Mouse (Mus musculus) liver, postnatal 0 days (tissue): ENCODE data around the gene Nr0b2. TPM values are rescaled to one million over a fixed set of nuclear protein-coding genes. Genes with fewer than 3 reads are reported as not detected.
"Not testable (repeated sequence)": the region's sequence is repeated elsewhere in the genome, so short reads cannot be mapped to it uniquely, and the experiment has no call there.

Experiments
- ATAC-seq: fragments of 200-750 bp; cut with Nextera tagmentation; 2 replicates; pipeline ENCODE4 v1.8.0; 2017; ENCODE audit warnings: mild to moderate bottlenecking, moderate library complexity
- DNase-seq: peaks from one replicate; pipeline ENCODE4 v3.0.0-alpha.2; 2016
- H3K27ac ChIP-seq: fragments of 300-500 bp; sonication (generic); 2 replicates; pipeline ENCODE4 v1.5.1; 2014; ENCODE audit warnings: antibody characterized with exemption, moderate library complexity, mild to moderate bottlenecking, low read depth
- H3K27me3 ChIP-seq: fragments of 300-500 bp; sonication (generic); 2 replicates; pipeline ENCODE4 v1.6.1; 2014; ENCODE audit warnings: low read length, control low read depth, mixed read lengths; ENCODE audit not compliant: insufficient read depth
- H3K36me3 ChIP-seq: fragments of 300-500 bp; sonication (generic); replicated peaks from 2 replicates; pipeline ENCODE4 v1.6.1; 2014; ENCODE audit warnings: mild to moderate bottlenecking, control low read depth, low read length, moderate library complexity, mixed read lengths; ENCODE audit not compliant: insufficient read depth
- H3K4me1 ChIP-seq: fragments of 300-500 bp; sonication (generic); 2 replicates; pipeline ENCODE4 v1.6.1; 2014; ENCODE audit warnings: antibody characterized with exemption, mild to moderate bottlenecking, control low read depth; ENCODE audit not compliant: insufficient read depth
- H3K4me2 ChIP-seq: fragments of 300-500 bp; sonication (generic); 2 replicates; pipeline ENCODE4 v1.6.1; 2014; ENCODE audit warnings: low read depth, mild to moderate bottlenecking, low read length, moderate library complexity, mixed read lengths
- H3K4me3 ChIP-seq: fragments of 300-500 bp; sonication (generic); 2 replicates; pipeline ENCODE4 v1.5.1; 2014; ENCODE audit warnings: low read depth, low read length
- H3K9ac ChIP-seq: fragments of 300-500 bp; sonication (generic); replicated peaks from 2 replicates; pipeline ENCODE4 v1.6.1; 2014; ENCODE audit warnings: mild to moderate bottlenecking, moderate library complexity
- H3K9me3 ChIP-seq: fragments of 300-500 bp; sonication (generic); 2 replicates; pipeline ENCODE4 v1.6.1; 2016; ENCODE audit warnings: mild to moderate bottlenecking, control low read depth, low read length, mixed read lengths
- CTCF ChIP-seq: sonication (generic); IDR thresholded peaks from 2 replicates; pipeline ENCODE4 v1.5.1; 2016; ENCODE audit warnings: antibody characterized with exemption, low read depth
- EP300 ChIP-seq: IDR thresholded peaks from 2 replicates; pipeline ENCODE4 v1.6.1; 2016; ENCODE audit warnings: antibody characterized with exemption, low read depth, mild to moderate bottlenecking
- WGBS: fragments of 180-500 bp; shearing (Covaris S2); extraction: QIAGEN DNeasy Blood & Tissue Kit; methylation state at CpG from one replicate; pipeline ENCODE4 v1.1.7; 2014; ENCODE audit not compliant: insufficient replicate concordance; 5-methylcytosine and 5-hydroxymethylcytosine counted together
- polyA plus RNA-seq: library from polyadenylated mRNA; unstranded; fragments of >200 nt; fragmentation: Nextera tagmentation; extraction: Ambion mirVana; gene quantifications from 2 replicates; pipeline ENCODE4 v1.2.1, GENCODE M21; 2015

Gene Nr0b2
- 32.7 and 44.1 TPM in 2 replicates for polyA plus RNA-seq

DNA sequence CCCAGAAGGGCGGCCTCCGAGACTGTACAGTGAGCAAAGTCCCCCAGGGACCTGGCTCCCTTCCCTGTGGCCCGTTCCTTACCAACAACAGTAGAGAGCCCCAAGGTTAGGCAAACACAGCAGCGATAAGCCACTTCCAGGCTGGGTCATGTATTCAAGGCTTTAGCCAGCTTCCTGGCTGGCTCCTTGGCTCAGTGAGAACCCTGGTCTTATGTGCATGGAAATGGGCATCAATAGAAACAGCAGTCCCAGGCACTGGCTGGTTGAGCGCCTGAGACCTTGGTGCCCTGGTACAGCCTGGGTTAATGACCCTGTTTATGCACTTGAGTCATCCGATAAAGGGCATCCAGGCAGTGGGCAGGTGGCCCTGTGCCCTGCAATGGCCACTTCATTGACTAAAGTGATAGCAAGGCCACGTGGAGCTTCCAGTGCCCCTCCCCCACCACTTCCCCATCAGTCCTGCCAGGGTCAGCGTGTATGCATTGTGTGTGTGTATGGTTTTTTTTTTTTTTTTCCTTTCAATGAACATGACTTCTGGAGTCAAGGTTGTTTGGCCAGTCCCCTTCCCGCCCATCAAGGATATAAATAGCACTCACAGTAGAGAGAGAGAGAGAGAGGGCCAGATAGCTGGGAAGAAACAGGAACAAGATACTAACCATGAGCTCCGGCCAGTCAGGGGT lies at the start of gene Nr0b2:
Gene Nr0b2, plus strand, starts transcription at position 609 of the 680 bp plus-strand sequence.
- peaks cover 25% of the 10 kb centered on the region for H3K4me1 ChIP-seq
- H3K4me3 ChIP-seq = peak within 1 kb of the TSS; percentile 29
- H3K4me2 ChIP-seq = peak within 1 kb of the TSS; percentile 61

DNA sequence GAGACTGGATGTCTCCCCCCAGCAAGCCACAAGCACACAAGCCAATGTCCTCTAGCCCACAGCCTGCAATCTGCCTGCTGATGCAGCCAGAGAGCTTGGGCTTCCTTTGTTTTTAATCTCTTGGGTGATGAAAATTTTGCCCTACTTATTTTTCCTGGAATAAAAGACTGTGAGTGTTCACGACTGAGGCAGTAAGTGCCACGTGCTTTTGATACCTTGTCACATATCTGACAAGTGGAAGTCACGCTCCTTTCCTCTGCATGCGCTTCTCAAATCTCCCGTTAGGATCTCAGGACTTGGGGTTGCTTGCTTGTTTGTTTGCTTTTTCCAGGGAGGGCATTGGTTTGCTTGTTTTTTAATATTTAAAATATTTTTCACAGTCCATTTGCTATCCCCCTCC lies 48.9 kb upstream of the Nr0b2 start:
- ATAC-seq (no peak), DNase-seq (no peak)
- Histone ChIP-seq H3K4me1 (no peaks in the 10 kb centered on the region), H3K27ac (no peak overlapping the region), H3K4me2 (no peak overlapping the region), H3K9ac (no peak overlapping the region), H3K4me3 (no peak overlapping the region), H3K27me3 (peaks cover 32% of the 10 kb centered on the region), H3K9me3 (no peaks in the 10 kb centered on the region), H3K36me3 (no peaks in the 10 kb centered on the region)
- 29% methylated on average over 5 of the region's 5 CpGs for WGBS
- TF ChIP-seq CTCF (no peak), EP300 (no peak)

More for the DNA sequence above, at the start of gene Nr0b2:
- H3K9me3 ChIP-seq = no peaks in the 10 kb centered on the region
- peak; percentile 75 for DNase-seq
- no peaks in the 10 kb centered on the region for H3K27me3 ChIP-seq
- 34% methylated on average over 10 of the region's 10 CpGs for WGBS
- no peaks in the 10 kb centered on the region for H3K36me3 ChIP-seq
- TF ChIP-seq CTCF (no peak), EP300 (no peak; the same call in 1 of the 2 replicates)
- ATAC-seq = peak; percentile 6
- H3K27ac ChIP-seq = peak within 1 kb of the TSS; percentile 80
- peak within 1 kb of the TSS; percentile 55 for H3K9ac ChIP-seq

DNA sequence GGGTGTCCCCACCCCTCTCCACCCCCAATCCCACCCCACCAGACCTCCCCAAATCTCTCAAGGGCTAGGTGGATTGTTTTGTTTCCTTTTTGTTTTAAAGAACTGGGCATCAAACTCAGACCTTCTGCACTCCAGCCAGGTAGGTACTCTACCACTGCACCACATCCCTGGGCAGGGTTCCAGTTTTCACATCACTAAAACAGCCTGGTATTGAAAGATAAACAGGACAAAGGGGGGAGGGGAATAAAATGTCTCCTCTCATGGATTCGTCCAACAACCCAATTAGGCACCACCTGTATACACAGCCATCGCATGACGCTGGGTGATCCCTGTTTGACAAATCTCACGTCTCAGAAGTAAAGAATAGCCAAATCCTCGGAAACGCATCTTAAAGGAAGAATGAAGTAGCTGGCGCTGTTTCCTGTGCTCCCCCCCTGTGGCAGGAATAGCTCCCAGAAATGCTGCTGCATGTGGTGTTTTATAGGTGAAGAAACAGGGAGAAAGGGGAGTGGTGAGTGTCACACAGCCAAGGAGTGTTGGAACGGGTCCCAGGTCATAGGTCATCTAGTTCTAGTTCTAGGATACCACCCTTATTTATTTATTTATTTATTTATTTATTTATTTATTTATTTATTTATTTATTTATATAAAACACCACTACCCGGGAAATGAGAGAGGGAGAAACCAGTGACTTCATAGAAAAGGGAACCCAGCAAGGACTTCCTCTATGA lies 48.3 kb upstream of the Nr0b2 start:
- Histone ChIP-seq H3K27me3 (peaks cover 26% of the 10 kb centered on the region), H3K4me2 (no peak overlapping the region), H3K9ac (no peak overlapping the region), H3K27ac (no peak overlapping the region), H3K9me3 (no peaks in the 10 kb centered on the region), H3K4me1 (no peaks in the 10 kb centered on the region), H3K4me3 (no peak overlapping the region), H3K36me3 (no peaks in the 10 kb centered on the region)
- TF ChIP-seq EP300 = no peak
- no peak for TF ChIP-seq CTCF
- no peak for DNase-seq
- WGBS = 46% methylated on average over 9 of the region's 9 CpGs
- no peak for ATAC-seq

DNA sequence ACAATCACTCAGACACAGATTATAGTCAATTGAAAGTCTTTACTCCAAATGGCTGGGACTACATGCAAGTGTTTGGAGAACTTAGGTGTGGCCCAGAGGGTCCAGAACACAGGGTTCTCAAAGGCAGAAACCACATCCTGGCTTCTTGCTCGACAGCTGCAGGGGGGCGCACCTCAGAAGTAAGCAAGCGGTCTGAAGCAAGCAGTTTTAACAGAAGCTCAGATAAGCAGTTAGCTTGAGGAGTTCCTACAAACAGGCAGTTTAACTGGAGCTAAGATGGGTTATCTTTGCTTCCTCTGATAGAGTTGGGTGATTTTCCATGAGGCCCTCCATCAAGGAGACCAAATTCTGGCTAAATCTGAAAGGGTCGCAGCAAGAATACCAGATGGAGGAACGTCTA lies 46.6 kb upstream of the Nr0b2 start:
- Histone ChIP-seq H3K27ac (no peak overlapping the region), H3K4me2 (no peak overlapping the region), H3K27me3 (0 out of 2 replicates have a peak, but pooled peaks cover 10% of the 10 kb centered on the region), H3K4me1 (no peaks in the 10 kb centered on the region), H3K9me3 (no peaks in the 10 kb centered on the region), H3K36me3 (no peaks in the 10 kb centered on the region), H3K4me3 (no peak overlapping the region), H3K9ac (no peak overlapping the region)
- 30% methylated on average over 5 of the region's 5 CpGs for WGBS
- ATAC-seq (peak; percentile 44), DNase-seq (no peak)
- TF ChIP-seq CTCF (no peak), EP300 (peak; percentile 58)

DNA sequence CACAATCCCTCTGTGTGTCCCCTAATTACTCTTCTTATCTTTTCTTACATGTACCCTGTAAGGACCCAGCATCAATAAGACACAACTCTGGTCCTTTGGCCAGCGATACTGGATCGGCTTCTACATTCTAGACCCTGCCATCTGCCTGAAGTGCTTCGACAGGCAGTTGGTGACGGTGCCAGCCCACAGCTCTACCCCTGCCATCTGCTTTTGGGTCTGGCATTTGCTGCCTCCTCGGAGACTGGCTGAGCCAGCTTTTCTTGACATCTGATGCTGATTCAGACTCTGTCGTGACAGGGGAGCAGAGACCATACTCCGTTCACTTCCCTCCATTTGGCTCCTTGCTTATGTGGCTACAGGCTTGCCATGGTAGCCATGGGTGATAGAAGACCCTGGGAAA lies 44.2 kb upstream of the Nr0b2 start:
- no peak for DNase-seq
- H3K4me3 ChIP-seq = no peak overlapping the region
- WGBS = 84% methylated on average over 7 of the region's 7 CpGs
- no peaks in the 10 kb centered on the region for H3K36me3 ChIP-seq
- H3K9me3 ChIP-seq = no peaks in the 10 kb centered on the region
- no peak overlapping the region for H3K9ac ChIP-seq
- H3K27ac ChIP-seq = no peak overlapping the region
- no peak for TF ChIP-seq CTCF
- TF ChIP-seq EP300 = no peak
- no peak overlapping the region for H3K4me2 ChIP-seq
- H3K27me3 ChIP-seq = 0 out of 2 replicates have a peak, but pooled peaks cover 7% of the 10 kb centered on the region
- H3K4me1 ChIP-seq = no peaks in the 10 kb centered on the region
- ATAC-seq = no peak

DNA sequence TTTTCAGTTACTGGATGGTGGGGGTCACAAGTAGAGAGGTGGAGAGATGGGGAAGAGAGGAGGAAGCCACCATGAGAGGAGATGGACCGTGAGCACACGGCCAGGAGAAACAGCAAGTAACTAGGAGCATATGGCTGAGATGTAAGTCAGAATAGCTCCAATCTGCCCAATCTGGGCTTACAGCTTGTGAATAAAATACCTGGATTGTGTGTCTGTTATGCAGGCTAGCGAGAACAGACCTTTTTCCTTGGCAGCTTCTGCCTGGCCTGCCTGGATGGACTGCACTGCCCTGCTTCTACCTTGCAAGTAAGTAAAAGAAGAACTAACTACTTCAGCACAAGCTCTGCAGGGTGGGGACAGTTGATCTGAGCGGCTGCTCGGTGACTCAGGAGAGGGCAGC lies 42.1 kb upstream of the Nr0b2 start:
- no peak overlapping the region for H3K4me3 ChIP-seq
- H3K36me3 ChIP-seq = no peaks in the 10 kb centered on the region
- H3K4me1 ChIP-seq = no peaks in the 10 kb centered on the region
- TF ChIP-seq EP300 (no peak), CTCF (no peak)
- H3K27ac ChIP-seq = no peak overlapping the region
- no peak overlapping the region for H3K9ac ChIP-seq
- H3K27me3 ChIP-seq = 0 out of 2 replicates have a peak, but pooled peaks cover 4% of the 10 kb centered on the region
- no peaks in the 10 kb centered on the region for H3K9me3 ChIP-seq
- H3K4me2 ChIP-seq = no peak overlapping the region
- ATAC-seq (no peak), DNase-seq (no peak)
- 68% methylated on average over 5 of the region's 5 CpGs for WGBS

DNA sequence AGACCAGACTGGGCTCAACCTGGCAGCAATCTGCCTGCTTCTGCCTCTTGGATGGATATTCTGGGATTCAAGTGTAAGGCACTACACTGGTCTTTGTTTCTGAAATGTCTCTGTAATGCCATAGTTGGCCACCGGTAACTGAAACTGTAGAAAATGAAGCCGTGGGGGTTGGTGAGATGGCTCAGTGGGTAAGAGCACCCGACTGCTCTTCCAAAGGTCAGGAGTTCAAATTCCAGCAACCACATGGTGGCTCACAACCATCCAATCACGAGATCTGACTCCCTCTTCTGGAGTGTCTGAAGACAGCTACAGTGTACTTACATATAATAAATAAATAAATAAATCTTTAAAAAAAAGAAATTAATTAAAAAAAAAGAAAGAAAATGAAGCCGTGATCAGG lies 40.7 kb upstream of the Nr0b2 start:
- not testable (repeated sequence) for H3K4me1 ChIP-seq, H3K36me3 ChIP-seq, H3K9me3 ChIP-seq, H3K4me2 ChIP-seq, H3K27ac ChIP-seq, H3K27me3 ChIP-seq, DNase-seq, H3K9ac ChIP-seq, ATAC-seq, H3K4me3 ChIP-seq
- WGBS = 47% methylated on average over 4 of the region's 5 CpGs
